Mouse (Mus musculus) layer of hippocampus, postnatal 10 days (tissue): ENCODE data around the gene Prx. TPM values are rescaled to one million over a fixed set of nuclear protein-coding genes. Genes with fewer than 3 reads are reported as not detected.

Source experiments
- DNase-seq, 2 experiments: peaks; one replicate each; pipeline ENCODE4 v3.0.0; 2021; ENCODE audit warnings: low spot score in 2 of 2
- total RNA-seq, 2 experiments: library from RNA; stranded (reverse); gene quantifications; 2 replicates each; pipeline ENCODE4 v1.2.3; 2021

Gene Prx
- total RNA-seq, 2 experiments from 2014 or later: 1.1 to 1.5 TPM

- no peak for DNase-seq
These were observed 52.9 kb downstream of the Prx start for GRCm38 (mm10) chr7:27552070-27552469.

- DNase-seq: peak; percentile 92 to 95
These were observed 53.9 kb downstream of the Prx start, which contains the start of the genes Pld3 and 2310022A10Rik for GRCm38 (mm10) chr7:27552931-27553513. Gene Pld3 (minus strand): TSS chr7:27553218. Gene 2310022A10Rik (plus strand): TSS chr7:27553233.

DNA sequence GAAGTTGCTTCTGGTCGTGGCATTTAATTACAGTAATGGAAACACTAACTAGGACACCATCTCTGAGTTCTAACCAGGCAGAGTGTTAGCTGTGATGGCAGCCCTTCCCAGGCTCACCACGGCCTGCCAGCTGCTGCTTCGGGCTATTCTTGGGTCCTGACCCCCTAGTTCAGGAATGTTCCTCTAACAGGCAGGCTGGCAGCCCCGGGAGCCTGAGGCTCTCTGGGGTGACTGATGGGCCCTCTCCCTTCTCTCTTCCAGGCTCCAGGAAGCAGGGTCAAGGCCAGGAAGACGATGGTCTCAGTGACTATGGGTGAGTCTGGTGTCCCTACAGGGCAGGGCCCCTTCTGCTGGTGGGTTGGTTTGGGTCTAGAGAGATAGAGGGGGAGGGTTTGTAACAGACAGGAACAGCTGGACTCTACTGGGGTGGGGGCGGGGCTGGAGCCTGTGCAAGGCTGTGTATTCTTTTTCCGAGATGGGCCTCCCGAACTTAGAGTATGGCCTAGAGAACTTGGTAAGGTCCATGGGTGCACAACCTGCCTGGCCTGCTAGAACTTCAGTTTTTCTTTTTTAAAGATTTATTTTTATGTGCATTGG, 61.3 kb downstream of the Prx start:
- DNase-seq: no peak

DNA sequence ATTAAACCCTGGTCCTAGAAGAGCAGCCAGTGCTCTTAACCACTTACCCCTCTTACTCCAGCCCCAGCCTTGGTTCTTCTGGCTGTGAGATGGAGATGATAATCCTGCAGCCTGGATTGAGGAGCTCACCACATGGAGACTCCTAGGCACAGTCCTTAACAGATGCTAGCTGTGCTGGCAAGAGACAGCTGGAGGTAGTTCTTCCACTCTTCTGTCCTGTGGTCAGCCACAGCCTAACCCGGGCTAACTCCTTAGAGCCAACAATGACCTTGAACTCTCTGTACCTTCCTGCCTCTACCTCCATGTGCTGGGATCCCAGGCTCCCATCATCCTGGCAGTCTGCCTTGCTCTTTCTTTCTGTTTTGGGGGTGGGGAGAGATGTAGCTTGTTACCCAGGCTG, 61.9 kb downstream of the Prx start:
- no peak for DNase-seq

Other genes starting within 250 kb of the Prx start
- gene Numbl, start 240.9 kb upstream of the Prx start, total RNA-seq: 100 to 1,000 TPM; 126 to 127 TPM
- gene Ltbp4, start 161.6 kb upstream of the Prx start, total RNA-seq: 10 to 100 TPM; 49.9 to 59.2 TPM
- gene Shkbp1, start 143.3 kb upstream of the Prx start, total RNA-seq: 10 to 100 TPM; 24.9 to 29.9 TPM
- gene Gm20479, start 141.9 kb upstream of the Prx start, total RNA-seq: not detected
- gene Sptbn4, start 51.6 kb upstream of the Prx start, total RNA-seq: 100 to 1,000 TPM in 1 of 2 experiments, 10 to 100 TPM in 1; 89.6 to 105 TPM
- gene Blvrb, start 51.3 kb upstream of the Prx start, total RNA-seq: 10 to 100 TPM; 16.5 to 17.1 TPM
- 1 to 10 TPM; 3.6 to 3.8 TPM for gene Sertad3, start 25.6 kb upstream of the Prx start, total RNA-seq
- gene Sertad1, start 12.4 kb upstream of the Prx start, total RNA-seq: 1 to 10 TPM; 4.5 TPM
- under 1 TPM; 0.11 to 0.23 TPM for gene Hipk4, start 23.9 kb downstream of the Prx start, total RNA-seq
- 100 to 1,000 TPM; 468 to 470 TPM for gene Pld3, start 53.9 kb downstream of the Prx start, total RNA-seq
- 10 to 100 TPM; 21.4 to 26.2 TPM for gene 2310022A10Rik, start 53.9 kb downstream of the Prx start, total RNA-seq
- 10 to 100 TPM; 92.7 to 94.8 TPM for gene Akt2, start 92.2 kb downstream of the Prx start, total RNA-seq
- 100 to 1,000 TPM; 106 to 114 TPM for gene Ttc9b, start 154.6 kb downstream of the Prx start, total RNA-seq
- 100 to 1,000 TPM; 186 to 195 TPM for gene Map3k10, start 175.3 kb downstream of the Prx start, total RNA-seq
- 1 to 10 TPM; 9.2 to 9.7 TPM for gene Zfp607b, start 190.0 kb downstream of the Prx start, total RNA-seq
- gene Zfp60, start 232.1 kb downstream of the Prx start, total RNA-seq: 10 to 100 TPM; 36.6 to 37.3 TPM